Mouse (Mus musculus) spleen, adult 2 months (tissue): Measurements from ENCODE around the gene Ppm1j.

Experiments
- CTCF ChIP-seq: fragments of 200-500 bp; IDR thresholded peaks from 2 replicates; pipeline ENCODE4 v1.5.1; 2011; ENCODE audit warnings: mild to moderate bottlenecking, inconsistent platforms; ENCODE audit not compliant: insufficient read depth, insufficient read length, insufficient replicate concordance; ENCODE audit errors: extremely low read depth
- POLR2A ChIP-seq: fragments of 200-500 bp; IDR thresholded peaks from 2 replicates; pipeline ENCODE4 v1.6.1; 2011; ENCODE audit warnings: low read depth, low read length, inconsistent platforms

DNA sequence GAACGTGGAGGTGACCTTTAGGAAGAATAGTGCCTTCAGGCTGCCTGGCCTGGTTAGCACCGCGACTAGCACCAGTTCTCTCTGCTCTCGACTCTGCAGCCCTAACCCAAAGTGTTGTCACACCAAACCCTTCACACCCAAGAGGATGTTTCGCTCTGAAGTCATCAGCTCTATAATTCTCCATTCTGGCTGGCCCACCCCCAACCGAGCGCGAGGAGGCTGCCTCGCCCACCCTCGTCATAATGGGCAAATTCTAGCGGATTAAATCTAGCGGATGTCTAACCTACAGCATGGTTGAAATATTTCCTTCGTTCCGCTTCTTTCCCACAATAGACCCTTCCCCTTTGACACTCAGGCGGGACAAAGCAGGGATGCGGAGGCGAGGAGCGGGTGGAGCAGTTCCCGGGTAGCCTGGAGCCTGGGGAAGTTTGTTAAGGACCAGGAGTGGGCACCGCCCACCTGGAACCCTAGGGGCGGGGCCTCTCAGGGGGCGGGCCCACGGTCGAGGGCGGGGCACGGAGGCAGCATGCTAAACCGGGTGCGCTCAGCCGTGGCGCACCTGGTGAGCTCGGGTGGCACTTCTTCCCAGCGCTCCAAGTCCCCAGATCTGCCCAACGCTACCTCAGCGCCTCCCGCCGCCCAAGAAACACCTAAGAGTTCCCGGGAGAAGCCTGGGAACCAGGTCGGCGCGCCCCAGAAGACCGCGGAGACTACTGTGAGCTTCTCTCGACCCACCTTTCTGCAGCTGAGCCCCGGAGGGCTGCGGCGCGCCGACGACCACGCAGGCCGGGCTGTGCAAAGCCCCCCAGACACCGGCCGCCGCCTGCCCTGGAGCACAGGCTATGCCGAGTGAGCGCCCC lies at the start of gene Ppm1j:
- TF ChIP-seq CTCF (no peak), POLR2A (no peak)
